Mouse (Mus musculus): ENCODE measurements around the gene Map3k11. TPM values are rescaled to one million over a fixed set of nuclear protein-coding genes. Genes with fewer than 3 reads are reported as not detected.

Map3k11 gene
- total RNA-seq, 2 experiments from 2014 or later, result 26.0 to 29.5 TPM

DNA sequence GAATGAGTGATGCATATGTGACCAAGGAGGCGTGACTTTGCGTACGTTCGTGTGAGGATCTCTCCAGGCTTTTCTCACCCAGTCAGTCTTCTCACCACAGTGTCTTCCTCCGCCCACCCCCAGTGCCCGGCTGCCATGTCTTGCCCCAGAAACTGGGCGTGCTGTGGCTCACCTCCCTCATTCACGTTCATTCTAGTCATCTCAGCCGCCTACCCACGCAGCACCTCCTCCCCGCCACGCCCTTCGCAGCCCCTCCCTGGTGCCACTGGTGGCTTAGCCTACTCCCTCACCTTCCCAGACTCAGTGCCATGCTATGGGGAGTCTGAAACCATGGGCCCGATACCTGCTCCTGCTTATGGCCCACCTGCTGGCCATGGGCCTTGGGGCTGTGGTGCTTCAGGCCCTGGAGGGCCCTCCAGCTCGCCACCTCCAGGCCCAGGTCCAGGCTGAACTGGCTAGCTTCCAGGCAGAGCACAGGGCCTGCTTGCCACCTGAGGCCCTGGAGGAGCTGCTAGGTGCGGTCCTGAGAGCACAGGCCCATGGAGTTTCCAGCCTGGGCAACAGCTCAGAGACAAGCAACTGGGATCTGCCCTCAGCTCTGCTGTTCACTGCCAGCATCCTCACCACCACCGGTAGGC lies 15.7 kb downstream of the Map3k11 start, which contains the start of gene Kcnk7:
Gene Kcnk7, plus strand, starts transcription at position 205 of the 638 bp plus-strand sequence.
- intact Hi-C loops (cut with DNase I), result loop anchor here (5.0 kb wide), 1 partner anchor 153 kb away; no protein-coding TSS in a partner anchor
- no peak for DNase-seq

DNA sequence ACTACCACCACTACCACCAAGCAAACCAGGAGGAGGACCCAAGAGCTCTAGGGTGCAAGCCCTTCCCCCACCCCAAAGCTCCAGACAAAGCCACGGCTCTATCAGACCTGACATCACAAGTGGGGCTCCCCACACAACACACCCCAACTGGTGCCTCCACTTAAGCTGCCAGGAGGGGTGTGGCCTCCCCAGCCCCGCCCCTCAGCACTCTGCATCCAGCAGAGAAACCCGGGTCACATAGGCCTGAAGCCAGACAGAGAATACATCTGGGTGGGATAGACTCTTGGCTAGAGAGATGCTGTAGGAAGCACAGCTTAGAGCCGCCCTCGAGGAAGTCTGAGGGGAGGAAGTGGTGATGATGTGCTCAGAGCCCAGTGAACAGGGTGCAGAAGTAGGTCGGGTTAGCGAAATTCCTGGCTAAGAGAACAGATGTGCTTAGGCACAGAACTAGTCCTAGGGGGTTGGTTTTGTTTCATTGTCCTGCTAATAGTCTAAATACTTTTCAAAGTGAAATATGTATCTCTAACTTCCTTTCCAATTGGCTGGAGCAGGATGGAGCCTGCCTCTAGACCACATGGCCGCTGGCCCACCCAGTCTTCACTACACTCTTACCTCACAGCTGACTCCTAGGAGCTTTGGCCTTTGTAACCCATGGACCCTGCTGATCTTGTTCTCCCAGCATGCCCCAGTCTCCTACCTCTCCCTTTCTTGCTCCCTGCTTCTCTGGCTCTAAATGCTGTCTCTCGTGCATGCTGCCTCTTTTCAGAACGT lies 16.4 kb downstream of the Map3k11 start:
- intact Hi-C loops (cut with DNase I), result loop anchor here (5.0 kb wide), 1 partner anchor 152 kb away; no protein-coding TSS in a partner anchor
- no peak for DNase-seq

DNA sequence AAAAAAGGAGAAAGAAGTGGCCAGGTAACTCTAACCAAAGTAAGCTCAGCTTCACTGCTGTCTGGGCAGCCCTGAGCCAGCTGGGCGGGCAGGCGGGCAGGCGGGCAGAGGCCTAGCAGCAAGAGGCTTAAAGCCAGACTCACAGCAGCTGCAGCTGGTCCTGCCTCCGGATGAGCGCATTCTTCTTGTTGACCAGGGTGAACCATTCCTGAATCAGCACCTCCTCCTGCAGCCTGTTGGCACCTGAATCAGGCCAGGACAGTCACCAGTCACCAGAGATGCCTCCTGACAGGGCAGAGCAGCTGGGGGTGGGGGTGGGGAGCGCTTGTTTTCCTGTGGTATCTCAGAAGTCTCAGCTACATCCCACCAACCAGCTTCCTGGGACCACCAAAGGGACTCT lies 21.5 kb downstream of the Map3k11 start:
- intact Hi-C loops (cut with DNase I), result loop anchor here (2.0 kb wide), 1 partner anchor 17 kb away; no protein-coding TSS in a partner anchor

DNA sequence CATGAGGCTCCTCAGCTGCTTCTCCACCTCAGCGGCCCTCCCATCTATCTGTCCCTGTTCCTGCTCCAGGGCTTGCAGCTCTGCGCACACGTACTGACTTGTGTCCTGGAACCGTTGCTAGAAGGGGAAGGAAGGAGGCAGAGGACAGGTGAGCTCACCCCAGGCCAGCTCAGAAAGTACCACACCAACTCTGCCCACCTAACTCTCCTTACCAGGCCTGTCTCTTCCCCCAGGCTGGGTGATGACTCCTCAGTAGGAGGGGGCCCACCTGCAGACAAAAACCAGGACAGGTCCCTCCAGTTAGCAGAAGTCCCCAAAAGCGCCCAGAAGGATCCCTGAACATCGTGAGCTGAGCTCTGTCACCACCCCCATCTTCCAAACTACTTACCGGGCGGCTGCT lies 22.0 kb downstream of the Map3k11 start:
- no peak for DNase-seq
- intact Hi-C loops (cut with DNase I), result loop anchor here (2.0 kb wide), 1 partner anchor 18 kb away; no protein-coding TSS in a partner anchor

More for the DNA sequence above, 21.5 kb downstream of the Map3k11 start:
- no peak for DNase-seq

DNA sequence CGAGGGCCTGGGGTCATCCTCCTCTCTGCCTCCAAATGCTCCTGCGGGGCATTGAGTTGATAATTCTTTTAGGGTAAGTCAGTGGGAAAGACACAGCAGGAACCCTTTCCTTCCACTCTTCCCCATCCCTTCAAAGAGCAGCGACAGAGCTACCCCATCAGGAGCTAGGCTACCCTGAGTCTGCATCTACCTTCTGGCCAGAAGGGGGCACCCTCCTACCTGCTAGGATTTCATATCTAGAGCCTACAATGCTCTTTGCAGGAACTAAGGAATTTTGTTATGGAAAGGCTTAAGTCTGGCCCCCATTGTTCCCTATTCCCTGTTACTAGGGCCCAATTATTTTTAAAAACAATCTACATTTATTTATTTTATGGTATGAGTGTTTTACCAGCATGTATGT lies 22.7 kb downstream of the Map3k11 start:
- DNase-seq, result peak; percentile 72 to 78

DNA sequence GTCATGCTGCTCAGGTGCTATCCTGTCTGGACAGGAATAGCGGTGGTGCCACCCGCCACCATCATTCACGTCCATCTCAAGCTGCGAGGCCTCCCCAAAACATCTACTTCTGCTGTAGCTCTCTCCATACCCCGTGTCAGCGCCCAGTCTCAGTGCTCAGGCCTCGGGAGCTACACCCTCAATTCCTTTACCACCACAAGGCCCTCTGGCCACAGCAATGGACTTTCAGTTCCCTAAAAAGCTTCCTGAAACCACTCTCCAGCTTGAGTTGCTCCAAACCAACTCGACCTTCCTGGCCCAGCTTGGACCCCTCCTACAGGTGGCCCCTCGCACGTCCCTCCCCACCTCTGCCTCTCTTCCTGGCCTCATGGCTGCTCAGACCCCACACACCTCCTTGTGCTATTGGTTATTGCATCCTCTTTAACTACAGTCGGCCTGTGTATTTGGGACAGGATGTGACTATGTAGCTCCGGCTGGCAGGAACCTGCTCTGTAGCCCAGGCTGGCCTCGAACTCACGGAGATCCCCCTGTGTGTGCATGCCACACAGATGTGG lies 23.4 kb downstream of the Map3k11 start:
- no peak for DNase-seq
- intact Hi-C loops (cut with DNase I), result loop anchor here (1.0 to 2.0 kb wide), 3 partner anchors 15 to 67 kb away; no protein-coding TSS in a partner anchor

More for the DNA sequence above, 22.7 kb downstream of the Map3k11 start:
- intact Hi-C loops (cut with DNase I), result loop anchor here (1.0 to 2.0 kb wide), 3 partner anchors 16 to 68 kb away; no protein-coding TSS in a partner anchor

DNA sequence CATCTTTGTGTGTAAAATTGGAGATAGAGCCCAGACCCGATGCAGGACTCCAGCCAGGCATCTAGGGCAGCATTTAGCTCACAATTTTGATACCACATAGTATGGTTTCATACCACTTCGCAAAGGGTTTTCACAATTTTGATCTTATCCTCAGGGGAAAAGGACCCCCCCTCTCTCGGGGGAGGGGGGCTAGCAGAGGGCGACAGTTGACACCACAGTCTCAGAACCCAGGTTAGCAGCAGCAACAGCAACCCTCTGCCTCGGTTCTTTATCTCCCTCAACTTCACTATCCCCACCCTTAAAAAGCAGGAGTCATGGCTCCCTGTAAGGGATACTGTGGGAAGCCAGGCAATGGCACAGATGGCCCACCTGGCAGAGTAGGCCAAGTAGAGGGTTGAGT lies 24.7 kb downstream of the Map3k11 start:
- intact Hi-C loops (cut with DNase I), result no loop called here
- DNase-seq, result no peak

DNA sequence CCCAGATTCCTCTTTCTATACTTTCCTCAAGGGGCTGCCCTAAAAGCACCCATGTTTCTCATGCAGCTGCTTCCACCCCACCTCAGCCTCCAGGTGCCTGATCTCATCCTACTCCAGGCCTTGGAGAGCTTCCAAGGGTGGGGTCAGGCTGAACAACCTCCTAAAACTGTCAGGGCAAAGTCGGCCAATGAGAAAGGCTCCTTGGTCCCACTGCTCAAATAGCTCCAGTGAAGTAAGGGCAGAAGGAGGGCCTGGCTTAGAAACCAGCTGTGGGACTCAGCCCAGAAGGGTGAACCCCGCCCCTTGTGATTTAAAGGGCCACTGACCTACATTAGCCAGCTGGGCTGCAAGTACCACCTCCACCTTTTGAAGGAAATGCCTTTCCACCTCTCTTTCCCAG lies 25.2 kb downstream of the Map3k11 start:
- DNase-seq, result peak; percentile 71 to 78
- intact Hi-C loops (cut with DNase I), result loop anchor here (1.0 kb wide), 1 partner anchor 11 kb away; no protein-coding TSS in a partner anchor

DNA sequence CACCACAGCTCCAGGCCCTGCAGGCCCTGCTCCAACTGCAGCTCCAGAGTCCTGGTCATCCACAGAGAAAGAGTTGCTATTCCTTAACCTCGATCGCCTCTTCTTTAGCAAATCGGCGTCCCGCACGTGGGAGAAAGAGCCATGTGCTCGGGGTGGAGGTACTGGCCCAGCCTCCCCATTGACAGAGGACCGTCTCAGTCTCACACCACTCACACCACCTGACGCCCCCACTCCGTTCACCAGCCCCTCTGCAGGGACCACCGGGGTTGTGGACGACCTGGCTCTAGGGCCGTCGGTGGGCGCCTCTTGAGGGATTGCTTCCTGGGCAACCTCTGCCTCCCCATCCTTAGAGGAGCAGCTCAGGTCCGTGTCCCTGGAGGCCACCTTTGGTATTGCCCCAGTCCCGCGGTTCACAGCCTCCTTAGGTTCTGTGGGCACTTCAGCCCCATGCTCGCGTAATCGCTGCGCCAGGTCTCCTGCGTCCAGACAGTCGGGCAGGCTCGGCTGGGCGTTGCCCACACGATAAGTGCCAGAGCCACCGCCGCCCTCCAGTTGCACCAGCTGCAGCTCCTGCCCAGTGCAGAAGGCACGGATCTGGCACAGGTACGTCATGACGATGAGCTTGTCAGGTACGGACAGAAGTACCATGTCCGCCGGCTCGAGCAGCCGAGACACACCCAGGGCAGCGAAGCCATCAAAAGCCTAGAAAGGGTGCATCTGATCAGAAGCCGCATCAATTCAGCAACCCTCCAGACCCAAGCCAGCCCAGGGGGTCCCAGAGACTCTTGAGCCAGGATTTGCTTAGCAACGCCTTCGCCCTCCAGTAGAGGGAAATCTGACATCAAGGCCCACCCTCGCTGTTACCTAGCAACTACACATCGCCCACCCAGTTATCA lies 27.5 kb downstream of the Map3k11 start:
- no peak for DNase-seq
- intact Hi-C loops (cut with DNase I), result no loop called here

DNA sequence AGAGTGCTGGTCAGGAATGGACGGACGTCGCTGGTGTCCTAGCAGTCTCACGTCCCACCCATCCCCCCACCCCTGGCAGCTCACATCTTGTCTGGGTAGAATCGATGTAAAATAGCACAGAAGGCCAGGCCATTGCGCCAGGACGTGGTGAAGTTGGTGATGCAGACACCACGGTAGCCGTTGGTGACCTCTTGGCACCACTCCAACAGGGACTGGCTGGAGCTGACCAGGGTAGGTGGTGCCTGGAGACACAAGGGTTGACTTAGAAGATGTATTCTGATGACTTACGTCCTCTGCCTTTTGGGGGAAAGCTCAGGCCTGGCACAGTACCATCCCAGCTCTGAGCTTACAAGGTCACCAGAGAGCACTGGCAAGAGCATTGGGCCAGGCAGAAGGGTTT lies 28.4 kb downstream of the Map3k11 start:
- no peak for DNase-seq
- intact Hi-C loops (cut with DNase I), result no loop called here

DNA sequence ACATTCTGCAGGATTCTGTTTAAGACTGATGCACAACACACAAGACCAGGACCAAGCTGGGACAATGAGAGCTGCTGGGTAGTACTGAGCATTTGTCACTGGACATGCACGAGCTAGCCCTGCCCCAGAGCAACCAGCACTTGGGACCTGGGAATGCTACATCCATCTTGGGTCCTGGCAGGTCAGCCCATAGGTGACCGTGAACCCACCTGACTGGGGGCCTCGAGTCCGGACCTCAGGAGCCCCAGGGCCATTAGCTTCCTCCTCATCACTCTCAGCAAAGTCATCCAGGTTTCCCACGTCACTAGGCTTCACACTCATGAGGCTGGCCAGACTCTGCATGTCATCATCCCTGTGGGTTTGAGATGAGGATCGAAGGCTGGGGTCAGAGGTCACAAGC lies 32.7 kb downstream of the Map3k11 start:
- no peak for DNase-seq
- intact Hi-C loops (cut with DNase I), result no loop called here

DNA sequence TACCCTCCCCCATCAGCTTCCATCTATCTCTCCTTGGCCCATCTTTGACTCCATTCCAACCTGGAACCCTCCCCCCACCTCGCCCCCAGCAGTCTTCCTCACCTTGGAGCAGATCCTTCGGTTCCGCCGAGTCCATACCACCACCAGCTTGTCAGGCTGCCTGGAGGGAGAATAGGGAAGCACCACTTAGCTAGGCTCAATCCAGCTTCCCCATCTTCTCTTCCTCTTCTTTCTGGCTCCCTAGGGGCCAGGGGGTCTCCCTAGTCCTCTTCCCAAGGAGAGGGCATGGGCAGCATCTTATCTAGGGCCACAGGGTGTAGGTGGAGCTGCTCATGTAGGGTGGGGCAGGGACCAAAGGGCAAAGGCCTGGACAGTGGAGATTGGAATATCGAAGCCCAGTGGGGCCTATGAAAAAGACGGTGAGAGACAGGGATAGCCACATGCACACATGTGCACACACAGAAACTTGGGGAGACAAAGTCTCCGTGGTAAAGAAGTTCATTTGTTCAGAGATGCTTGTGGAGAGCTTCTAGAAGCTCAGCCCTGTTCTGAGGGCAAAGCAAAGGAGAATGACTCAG lies 34.4 kb downstream of the Map3k11 start:
- intact Hi-C loops (cut with DNase I), result no loop called here
- no peak for DNase-seq

DNA sequence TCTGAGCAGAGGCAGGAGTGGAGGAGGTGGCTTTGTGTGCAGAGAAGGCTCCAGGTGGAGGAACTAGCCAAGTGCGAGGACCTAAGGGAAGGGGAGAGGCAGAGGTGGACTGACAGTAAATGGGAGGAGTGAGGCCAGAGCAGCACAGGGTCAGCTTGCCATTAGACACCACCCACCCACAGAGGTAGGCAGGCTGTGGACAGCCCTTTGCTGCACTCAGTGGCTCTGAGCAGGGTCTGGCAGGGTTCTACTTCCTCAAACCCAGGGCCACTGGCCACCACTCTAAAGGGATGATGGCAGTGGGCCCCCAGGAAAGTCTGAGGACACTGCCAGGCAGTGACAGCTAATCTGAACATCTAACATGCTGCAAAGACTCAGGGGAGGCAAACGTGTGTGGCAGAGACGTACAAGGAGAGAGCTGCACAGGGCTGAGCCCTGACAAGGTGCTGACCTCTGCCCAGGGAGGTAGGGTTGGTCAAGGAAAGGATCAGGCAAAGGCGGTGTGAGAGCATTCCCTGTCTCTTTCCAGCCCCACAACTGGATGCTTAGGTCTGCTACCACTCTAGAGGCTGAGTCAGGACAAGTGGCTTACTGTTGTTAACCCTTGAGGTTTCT lies 35.5 kb downstream of the Map3k11 start:
- DNase-seq, result no peak
- intact Hi-C loops (cut with DNase I), result loop anchor here (1.0 to 2.0 kb wide), 2 partner anchors 10 to 31 kb away; no protein-coding TSS in a partner anchor

DNA sequence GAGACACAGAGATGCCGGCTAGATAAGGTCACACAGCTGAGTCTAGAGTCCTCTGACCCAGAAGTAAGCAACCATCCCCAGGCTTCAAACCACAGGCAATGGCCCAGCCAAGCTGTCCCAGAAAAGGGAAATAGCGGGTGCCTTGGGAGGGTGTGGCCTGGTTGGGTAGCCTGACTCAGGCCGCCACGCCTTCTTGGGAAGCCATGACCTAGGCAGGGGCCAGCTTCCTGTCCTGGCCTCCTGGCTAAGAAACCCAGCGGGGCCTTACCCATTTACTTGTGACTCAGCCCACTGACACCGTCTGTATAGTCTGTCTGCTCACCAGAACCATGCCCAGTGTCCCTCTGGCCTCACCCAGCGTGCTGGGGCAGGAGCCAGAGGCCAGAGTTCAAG lies 36.0 kb downstream of the Map3k11 start:
- DNase-seq, result peak; percentile 79 to 86
- intact Hi-C loops (cut with DNase I), result loop anchor here (1.0 to 2.0 kb wide), 2 partner anchors 10 to 32 kb away; no protein-coding TSS in a partner anchor

DNA sequence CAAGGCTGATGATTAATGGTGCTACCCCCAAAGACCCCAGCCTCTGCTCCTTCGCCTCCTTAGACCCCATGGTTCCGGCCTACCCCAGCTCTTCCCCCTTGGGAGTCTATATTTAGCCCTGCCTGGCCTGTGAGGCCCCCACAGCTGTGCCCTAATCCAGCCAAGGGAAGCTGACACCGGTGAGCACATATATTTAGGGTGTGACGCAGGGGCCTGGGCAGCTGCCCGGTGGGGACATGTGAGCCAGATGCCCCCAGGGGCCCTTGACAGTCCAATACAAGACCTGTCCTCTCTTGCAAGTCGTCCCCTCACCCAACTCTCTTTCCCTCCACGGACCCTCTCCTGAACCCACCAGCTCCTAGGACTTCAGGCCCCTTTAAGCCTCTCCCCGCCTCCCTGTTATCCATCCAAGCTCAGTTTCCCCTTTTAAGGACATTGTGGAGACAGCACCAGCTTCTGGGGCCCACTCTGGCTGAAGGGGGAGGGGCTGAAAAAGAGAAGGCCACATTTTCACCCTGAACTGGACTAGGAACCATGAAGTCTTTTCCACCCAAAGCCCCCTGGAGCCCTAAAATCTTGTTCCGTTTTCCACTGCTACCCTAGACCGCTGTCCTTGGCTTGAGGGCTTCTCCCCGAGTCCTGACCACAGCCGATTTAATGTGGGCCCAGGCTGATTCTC lies 36.6 kb downstream of the Map3k11 start:
- DNase-seq, result peak; percentile 74 to 83
- intact Hi-C loops (cut with DNase I), result loop anchor here (2.0 to 5.0 kb wide), 2 partner anchors 32 to 88 kb away; partner anchors contain the start of gene Rela

DNA sequence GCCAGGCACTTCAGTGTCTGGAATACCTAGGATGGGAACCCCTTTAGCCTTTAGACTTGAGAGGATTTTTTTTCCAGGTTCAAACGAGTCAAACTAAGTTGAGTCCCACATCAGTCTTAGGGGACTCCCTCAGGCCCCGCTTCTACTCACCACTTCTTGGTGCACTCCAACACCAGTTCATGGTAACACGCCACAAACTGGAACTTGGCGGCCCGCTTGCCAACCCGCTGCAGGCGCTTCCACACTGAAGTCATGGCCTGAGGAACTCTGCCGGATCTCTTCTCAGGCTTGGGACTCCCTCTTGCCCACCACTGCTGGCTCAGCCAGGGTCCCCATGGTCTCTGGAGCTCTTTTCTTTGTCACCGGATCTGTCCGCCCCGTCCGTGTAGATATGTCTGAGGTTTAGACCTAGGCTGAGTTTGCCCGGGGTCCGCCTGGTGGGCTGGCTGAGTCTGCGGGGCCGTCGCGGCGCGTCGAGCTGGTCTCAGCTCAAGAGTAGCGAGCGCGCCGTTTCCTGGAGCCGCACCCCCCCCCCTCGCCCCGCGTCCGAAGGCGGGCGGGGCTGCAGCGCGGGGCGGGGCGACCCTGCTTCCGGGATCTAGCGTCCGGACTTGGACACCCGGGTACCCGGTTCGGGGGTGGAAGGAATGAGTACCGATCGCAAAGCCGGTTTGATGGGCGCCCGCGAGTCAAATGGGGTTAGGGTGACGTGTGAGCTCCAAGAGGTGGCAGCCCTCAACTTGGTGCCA lies 37.4 kb downstream of the Map3k11 start, which contains the start of gene Ehbp1l1:
Gene Ehbp1l1, minus strand, starts transcription at position 551 of the 749 bp plus-strand sequence.
- intact Hi-C loops (cut with DNase I), result loop anchor here (2.0 to 5.0 kb wide), 2 partner anchors 33 to 89 kb away; partner anchors contain the start of gene Rela
- DNase-seq, result peak; percentile 81 to 85

DNA sequence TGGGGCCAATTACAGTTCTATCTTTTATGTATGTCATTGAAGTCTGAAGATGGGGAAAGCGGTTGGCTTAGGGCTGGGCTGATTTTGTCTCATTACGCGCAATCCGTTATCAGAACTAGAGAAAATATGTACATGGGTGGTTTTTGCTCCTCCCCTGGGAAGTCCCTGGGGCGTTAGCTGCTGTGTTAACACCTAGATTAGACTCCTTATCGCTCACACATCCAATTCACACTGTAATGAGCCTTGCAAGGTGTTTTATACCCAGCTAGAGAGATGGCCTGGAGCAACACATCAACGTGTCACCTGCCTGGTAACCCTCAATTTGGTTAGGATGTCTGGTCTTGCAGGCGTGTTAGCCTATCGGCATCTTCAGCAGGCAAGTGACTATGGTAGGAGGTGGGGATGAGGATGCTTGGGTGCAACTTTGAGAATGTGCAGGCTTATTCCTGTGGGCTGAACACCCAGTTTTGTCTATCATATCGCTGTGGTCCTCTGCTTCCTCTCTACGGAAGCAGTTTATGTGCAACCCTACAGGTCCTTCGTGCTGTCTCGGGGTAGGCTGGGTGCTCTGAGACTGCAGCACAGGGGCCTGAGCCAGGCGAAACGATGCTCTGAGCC lies 38.5 kb downstream of the Map3k11 start:
- DNase-seq, result no peak
- intact Hi-C loops (cut with DNase I), result loop anchor here (1.0 to 5.0 kb wide), 3 partner anchors 16 to 90 kb away; partner anchors contain the start of gene Rela
